Mouse (Mus musculus): ENCODE measurements around the gene Abca7. TPM values are rescaled to one million over a fixed set of nuclear protein-coding genes. Genes with fewer than 3 reads are reported as not detected.
A peak's percentile ranks its signal among the peaks of the same experiment; 100 is the strongest.
"Not testable (repeated sequence)": the region's sequence is repeated elsewhere in the genome, so short reads cannot be mapped to it uniquely, and the experiment has no call there.

The Abca7 gene
- polyA plus RNA-seq (2015; fragmentation: Nextera tagmentation; extraction: Ambion mirVana), result 2.1 and 3.9 TPM in 2 replicates

GRCm38 (mm10) chr10:79996272-79997033 is at the start of gene Abca7:
Gene Abca7, plus strand, starts transcription at chr10:79996494.
- Histone ChIP-seq H3K4me3 (peak within 1 kb of the TSS; percentile 59), H3K9me3 (replicated peaks) (no peaks in the 10 kb centered on the region), H3K9ac (peak within 1 kb of the TSS; percentile 54), H3K27me3 (peaks cover 3% of the 10 kb centered on the region), H3K4me2 (peak within 1 kb of the TSS; percentile 82), H3K4me1 (replicated peaks) (peaks cover 31% of the 10 kb centered on the region), H3K27ac (peak within 1 kb of the TSS; percentile 69), H3K36me3 (peaks cover 43% of the 10 kb centered on the region)
- WGBS, result under 1% methylated on average over 34 of the region's 34 CpGs
- ATAC-seq (replicated peaks; ENCODE audit: insufficient number of reproducible peaks, insufficient read depth, low FRiP score, low read depth), result peak; percentile 87

GRCm38 (mm10) chr10:79946752-79947322 is 49.5 kb upstream of the Abca7 start:
- Histone ChIP-seq H3K4me2 (no peak overlapping the region), H3K9ac (no peak overlapping the region), H3K4me3 (0 out of 2 replicates have a peak overlapping the region, but pooled peaks have one; percentile 4), H3K4me1 (replicated peaks) (peaks cover 25% of the 10 kb centered on the region), H3K27ac (no peak overlapping the region), H3K9me3 (replicated peaks) (no peaks in the 10 kb centered on the region), H3K36me3 (peaks cover 31% of the 10 kb centered on the region), H3K27me3 (no peaks in the 10 kb centered on the region)
- no peak for ATAC-seq (replicated peaks; ENCODE audit: insufficient number of reproducible peaks, insufficient read depth, low FRiP score, low read depth)
- 39% methylated on average over 7 of the region's 7 CpGs for WGBS

- Histone ChIP-seq H3K9ac (no peak overlapping the region), H3K4me2 (no peak overlapping the region)
- WGBS, result 73% methylated on average over 6 of the region's 6 CpGs
These were observed 48.8 kb upstream of the Abca7 start for GRCm38 (mm10) chr10:79947502-79947901.

GRCm38 (mm10) chr10:79949873-79950272 is 46.4 kb upstream of the Abca7 start:
- peaks cover 38% of the 10 kb centered on the region for H3K36me3 ChIP-seq
- WGBS, result 66% methylated on average over 4 of the region's 4 CpGs
- no peak overlapping the region for H3K4me3 ChIP-seq
- no peak overlapping the region for H3K4me2 ChIP-seq
- H3K9ac ChIP-seq, result no peak overlapping the region
- no peaks in the 10 kb centered on the region for H3K9me3 ChIP-seq (replicated peaks)
- H3K4me1 ChIP-seq (replicated peaks), result peaks cover 23% of the 10 kb centered on the region
- H3K27ac ChIP-seq, result no peak overlapping the region
- ATAC-seq (replicated peaks; ENCODE audit: insufficient number of reproducible peaks, insufficient read depth, low FRiP score, low read depth), result no peak
- no peaks in the 10 kb centered on the region for H3K27me3 ChIP-seq

More at GRCm38 (mm10) chr10:79947502-79947901, 48.8 kb upstream of the Abca7 start:
- H3K4me3 ChIP-seq, result no peak overlapping the region
- no peaks in the 10 kb centered on the region for H3K27me3 ChIP-seq
- no peak overlapping the region for H3K27ac ChIP-seq
- no peaks in the 10 kb centered on the region for H3K9me3 ChIP-seq (replicated peaks)
- peaks cover 25% of the 10 kb centered on the region for H3K4me1 ChIP-seq (replicated peaks)
- ATAC-seq (replicated peaks; ENCODE audit: insufficient number of reproducible peaks, insufficient read depth, low FRiP score, low read depth), result no peak
- peaks cover 32% of the 10 kb centered on the region for H3K36me3 ChIP-seq

- H3K4me2 ChIP-seq, result no peak overlapping the region
- no peak overlapping the region for H3K4me3 ChIP-seq
- H3K4me1 ChIP-seq (replicated peaks), result peaks cover 16% of the 10 kb centered on the region
- ATAC-seq (replicated peaks; ENCODE audit: insufficient number of reproducible peaks, insufficient read depth, low FRiP score, low read depth), result no peak
- peaks cover 38% of the 10 kb centered on the region for H3K36me3 ChIP-seq
- WGBS, result 83% methylated on average over 18 of the region's 18 CpGs
- no peaks in the 10 kb centered on the region for H3K9me3 ChIP-seq (replicated peaks)
- H3K27ac ChIP-seq, result no peak overlapping the region
- no peaks in the 10 kb centered on the region for H3K27me3 ChIP-seq
- H3K9ac ChIP-seq, result no peak overlapping the region
These were observed 45.6 kb upstream of the Abca7 start for GRCm38 (mm10) chr10:79950661-79951060.

GRCm38 (mm10) chr10:79953946-79954345 is 42.3 kb upstream of the Abca7 start:
- Histone ChIP-seq H3K9me3 (replicated peaks) (no peaks in the 10 kb centered on the region), H3K4me2 (no peak overlapping the region), H3K27ac (no peak overlapping the region), H3K4me1 (replicated peaks) (peaks cover 6% of the 10 kb centered on the region), H3K4me3 (no peak overlapping the region), H3K36me3 (peaks cover 32% of the 10 kb centered on the region), H3K27me3 (no peaks in the 10 kb centered on the region), H3K9ac (no peak overlapping the region)
- WGBS, result 84% methylated on average over 6 of the region's 6 CpGs
- ATAC-seq (replicated peaks; ENCODE audit: insufficient number of reproducible peaks, insufficient read depth, low FRiP score, low read depth), result no peak

- Histone ChIP-seq H3K36me3 (peaks cover 17% of the 10 kb centered on the region), H3K4me1 (replicated peaks) (peaks cover 11% of the 10 kb centered on the region), H3K27ac (no peak overlapping the region), H3K4me3 (no peak overlapping the region), H3K4me2 (no peak overlapping the region), H3K27me3 (no peaks in the 10 kb centered on the region), H3K9ac (no peak overlapping the region), H3K9me3 (replicated peaks) (no peaks in the 10 kb centered on the region)
- ATAC-seq (replicated peaks; ENCODE audit: insufficient number of reproducible peaks, insufficient read depth, low FRiP score, low read depth), result no peak
- WGBS, result 66% methylated on average over 9 of the region's 9 CpGs
These were observed 40.6 kb upstream of the Abca7 start for GRCm38 (mm10) chr10:79955691-79956090.

GRCm38 (mm10) chr10:79956643-79957154 is 39.6 kb upstream of the Abca7 start:
- Histone ChIP-seq H3K4me2 (no peak overlapping the region), H3K4me1 (replicated peaks) (peaks cover 16% of the 10 kb centered on the region), H3K27me3 (no peaks in the 10 kb centered on the region), H3K36me3 (peaks cover 8% of the 10 kb centered on the region; the same call in 1 of the 2 replicates), H3K9ac (no peak overlapping the region), H3K27ac (no peak overlapping the region), H3K4me3 (no peak overlapping the region), H3K9me3 (replicated peaks) (no peaks in the 10 kb centered on the region)
- WGBS, result 42% methylated on average over 4 of the region's 4 CpGs
- ATAC-seq (replicated peaks; ENCODE audit: insufficient number of reproducible peaks, insufficient read depth, low FRiP score, low read depth), result no peak

- no peaks in the 10 kb centered on the region for H3K9me3 ChIP-seq (replicated peaks)
- H3K36me3 ChIP-seq, result peaks cover 10% of the 10 kb centered on the region
- peaks cover 16% of the 10 kb centered on the region for H3K4me1 ChIP-seq (replicated peaks)
- peak overlapping the region; percentile 51 for H3K4me2 ChIP-seq
- no peak overlapping the region for H3K4me3 ChIP-seq
- WGBS, result 15% methylated on average over 21 of the region's 21 CpGs
- H3K27ac ChIP-seq, result no peak overlapping the region
- no peaks in the 10 kb centered on the region for H3K27me3 ChIP-seq
- 0 out of 2 replicates have a peak, but pooled peaks have one; percentile 11 for ATAC-seq (replicated peaks; ENCODE audit: insufficient number of reproducible peaks, insufficient read depth, low FRiP score, low read depth)
- no peak overlapping the region for H3K9ac ChIP-seq
These were observed 38.0 kb upstream of the Abca7 start for GRCm38 (mm10) chr10:79958140-79958816.

GRCm38 (mm10) chr10:79959412-79959811 is 36.9 kb upstream of the Abca7 start:
- not testable (repeated sequence) for H3K27ac ChIP-seq; H3K27me3 ChIP-seq; H3K9me3 ChIP-seq (replicated peaks); H3K9ac ChIP-seq; ATAC-seq (replicated peaks; ENCODE audit: insufficient number of reproducible peaks, insufficient read depth, low FRiP score, low read depth)
- H3K4me2 ChIP-seq, result peak overlapping the region; percentile 78
- H3K4me3 ChIP-seq, result peak overlapping the region; percentile 93
- WGBS, result 45% methylated on average over 7 of the region's 10 CpGs
- H3K4me1 ChIP-seq (replicated peaks), result peaks cover 16% of the 10 kb centered on the region
- H3K36me3 ChIP-seq, result peaks cover 19% of the 10 kb centered on the region
